Mouse (Mus musculus) brain, embryonic 18.5 days (tissue): ENCODE results near the gene Nudt10.
"Not testable (repeated sequence)": the region's sequence is repeated elsewhere in the genome, so short reads cannot be mapped to it uniquely, and the experiment has no call there.

ENCODE experiments used
- DNase-seq: peaks from one replicate; pipeline ENCODE4 v3.0.0-alpha.2; 2012; ENCODE audit warnings: low read depth, low spot score

Nudt10 gene

DNA sequence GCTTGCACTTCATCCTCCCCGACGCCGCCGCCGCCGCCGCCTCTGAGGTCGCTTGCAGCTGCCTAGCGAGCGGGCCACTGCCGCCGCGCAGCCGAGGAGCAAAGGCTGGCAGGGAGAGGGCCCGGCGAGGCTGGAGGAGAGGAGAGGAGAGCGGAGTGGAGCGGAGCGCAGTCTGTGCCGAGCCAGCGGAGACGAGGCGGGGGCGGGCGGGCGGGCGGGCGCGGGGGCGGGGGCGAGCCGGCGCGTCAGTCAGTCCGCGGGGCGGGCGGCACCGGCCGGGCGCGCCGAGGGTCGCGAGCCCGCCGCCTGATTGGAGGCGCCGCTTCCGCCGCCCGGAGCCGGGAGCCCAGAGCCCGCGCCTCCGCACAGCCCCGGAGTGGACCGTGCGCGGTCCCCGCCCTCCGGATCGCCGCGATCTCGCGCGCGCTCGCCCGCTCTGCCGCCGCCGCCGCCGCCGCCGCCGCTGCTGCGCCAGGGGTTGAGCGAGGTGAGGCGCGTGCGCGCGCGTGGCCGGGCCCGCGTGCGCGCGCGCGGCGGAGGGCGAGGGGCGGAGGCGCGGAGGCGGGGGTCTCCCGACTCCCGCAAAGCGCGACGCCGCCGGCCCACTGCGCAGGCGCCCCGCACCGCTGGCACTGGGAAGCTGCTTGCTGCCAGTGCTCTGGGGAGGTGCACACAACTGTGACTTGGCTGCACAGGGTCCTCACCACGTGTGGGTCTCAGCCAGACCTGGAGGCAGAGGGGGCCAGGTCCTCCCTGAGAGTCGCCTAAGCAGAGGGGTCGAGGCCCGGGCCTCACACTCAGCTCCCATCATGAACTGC, at the start of gene Nudt10:
Gene Nudt10 (minus strand): TSS at position 193 of the 818 bp plus-strand sequence.
- not testable (repeated sequence) for DNase-seq

DNA sequence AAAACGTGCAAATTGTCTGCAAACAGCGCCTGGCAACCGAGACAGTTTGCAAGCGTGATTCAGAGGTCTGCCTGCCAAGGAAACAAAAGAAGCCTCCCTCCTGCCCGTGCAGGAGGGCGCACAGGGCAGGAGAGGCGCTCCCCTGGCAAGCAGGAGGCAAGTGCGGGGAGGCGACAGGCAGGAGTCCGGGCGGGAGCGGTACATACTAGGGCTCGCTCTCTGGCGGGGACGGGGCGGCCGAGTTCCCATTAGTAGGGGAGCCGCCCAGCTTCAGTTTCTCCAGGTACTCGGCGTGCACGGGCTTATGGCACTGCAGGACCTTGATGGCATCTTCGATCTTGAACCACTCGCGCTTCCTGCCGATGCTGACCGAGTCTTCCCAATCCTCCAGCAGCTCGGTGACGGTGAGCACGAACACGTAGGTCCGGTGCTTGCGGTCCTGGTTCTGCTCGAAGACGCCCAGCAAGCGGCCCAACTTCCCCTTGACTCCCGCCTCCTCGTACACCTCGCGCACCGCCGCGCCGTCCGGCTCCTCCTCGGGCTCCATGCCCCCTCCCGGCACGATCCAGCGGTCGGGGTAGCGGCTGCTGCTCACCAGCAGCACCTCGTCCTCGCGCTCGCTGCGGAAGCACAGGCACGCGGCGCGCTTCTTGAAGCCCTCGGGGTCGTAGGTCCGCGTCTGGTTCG, 536 bp downstream of the Nudt10 start:
- DNase-seq: not testable (repeated sequence)

DNA sequence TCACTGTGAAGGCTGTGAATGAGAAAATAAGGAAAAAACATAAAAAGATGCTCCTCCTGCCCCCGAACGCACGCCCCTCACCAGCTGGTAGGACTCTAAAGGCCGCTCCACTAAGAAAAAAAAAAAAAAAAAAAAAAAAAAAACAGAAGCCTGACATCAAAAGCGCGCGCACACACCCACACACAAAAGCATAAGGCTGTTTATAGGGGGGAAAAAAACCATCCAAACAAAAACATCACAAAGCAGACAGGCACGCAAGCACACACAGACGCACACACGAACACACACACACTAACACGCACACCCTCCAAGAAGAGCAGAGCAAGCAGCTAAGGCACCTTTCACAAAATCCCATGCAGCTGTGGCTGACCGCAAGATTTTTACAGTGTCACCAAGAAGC, 1.1 kb downstream of the Nudt10 start:
- peak; percentile 16 for DNase-seq
